Mouse (Mus musculus) liver, postnatal 0 days (tissue): ENCODE measurements around the gene Kctd17. TPM values are rescaled to one million over a fixed set of nuclear protein-coding genes. Genes with fewer than 3 reads are reported as not detected.

Source experiments
- ATAC-seq: fragments of 200-750 bp; cut with Nextera tagmentation; 2 replicates; pipeline ENCODE4 v1.8.0; 2017; ENCODE audit warnings: mild to moderate bottlenecking, moderate library complexity
- DNase-seq: peaks from one replicate; pipeline ENCODE4 v3.0.0-alpha.2; 2016
- H3K27ac ChIP-seq: fragments of 300-500 bp; sonication (generic); 2 replicates; pipeline ENCODE4 v1.5.1; 2014; ENCODE audit warnings: antibody characterized with exemption, moderate library complexity, mild to moderate bottlenecking, low read depth
- H3K27me3 ChIP-seq: fragments of 300-500 bp; sonication (generic); 2 replicates; pipeline ENCODE4 v1.6.1; 2014; ENCODE audit warnings: low read length, control low read depth, mixed read lengths; ENCODE audit not compliant: insufficient read depth
- H3K36me3 ChIP-seq: fragments of 300-500 bp; sonication (generic); replicated peaks from 2 replicates; pipeline ENCODE4 v1.6.1; 2014; ENCODE audit warnings: mild to moderate bottlenecking, control low read depth, low read length, moderate library complexity, mixed read lengths; ENCODE audit not compliant: insufficient read depth
- H3K4me1 ChIP-seq: fragments of 300-500 bp; sonication (generic); 2 replicates; pipeline ENCODE4 v1.6.1; 2014; ENCODE audit warnings: antibody characterized with exemption, mild to moderate bottlenecking, control low read depth; ENCODE audit not compliant: insufficient read depth
- H3K4me2 ChIP-seq: fragments of 300-500 bp; sonication (generic); 2 replicates; pipeline ENCODE4 v1.6.1; 2014; ENCODE audit warnings: low read depth, mild to moderate bottlenecking, low read length, moderate library complexity, mixed read lengths
- H3K4me3 ChIP-seq: fragments of 300-500 bp; sonication (generic); 2 replicates; pipeline ENCODE4 v1.5.1; 2014; ENCODE audit warnings: low read depth, low read length
- H3K9ac ChIP-seq: fragments of 300-500 bp; sonication (generic); replicated peaks from 2 replicates; pipeline ENCODE4 v1.6.1; 2014; ENCODE audit warnings: mild to moderate bottlenecking, moderate library complexity
- H3K9me3 ChIP-seq: fragments of 300-500 bp; sonication (generic); 2 replicates; pipeline ENCODE4 v1.6.1; 2016; ENCODE audit warnings: mild to moderate bottlenecking, control low read depth, low read length, mixed read lengths
- CTCF ChIP-seq: sonication (generic); IDR thresholded peaks from 2 replicates; pipeline ENCODE4 v1.5.1; 2016; ENCODE audit warnings: antibody characterized with exemption, low read depth
- EP300 ChIP-seq: IDR thresholded peaks from 2 replicates; pipeline ENCODE4 v1.6.1; 2016; ENCODE audit warnings: antibody characterized with exemption, low read depth, mild to moderate bottlenecking
- WGBS: fragments of 180-500 bp; shearing (Covaris S2); extraction: QIAGEN DNeasy Blood & Tissue Kit; methylation state at CpG from one replicate; pipeline ENCODE4 v1.1.7; 2014; ENCODE audit not compliant: insufficient replicate concordance; 5-methylcytosine and 5-hydroxymethylcytosine counted together
- polyA plus RNA-seq: library from polyadenylated mRNA; unstranded; fragments of >200 nt; fragmentation: Nextera tagmentation; extraction: Ambion mirVana; gene quantifications from 2 replicates; pipeline ENCODE4 v1.2.1, GENCODE M21; 2015

Gene Kctd17
- polyA plus RNA-seq, 1 experiment from 2014 or later: 6.0 TPM

DNA sequence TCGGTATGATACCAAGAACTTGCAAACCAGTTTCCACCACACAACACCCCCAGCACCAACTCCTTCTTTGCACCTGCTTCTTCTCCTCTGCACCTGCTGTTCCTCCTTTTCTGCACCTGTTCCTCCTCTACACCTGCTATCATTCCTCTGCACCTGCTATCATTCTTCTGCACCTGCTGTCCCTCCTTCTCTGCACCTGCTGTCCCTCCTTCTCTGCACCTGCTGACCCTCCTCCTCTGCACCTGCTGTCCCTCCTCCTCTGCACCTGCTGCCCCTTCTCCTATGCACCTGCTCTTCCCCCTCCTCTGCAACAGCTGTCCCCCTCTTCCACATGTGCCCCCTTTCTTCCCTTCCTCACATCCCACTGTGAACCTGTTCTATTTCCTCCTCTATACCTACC is 58.2 kb downstream of the Kctd17 start:
- DNase-seq (no peak), ATAC-seq (no peak)
- TF ChIP-seq CTCF (no peak), EP300 (no peak)
- Histone ChIP-seq H3K9me3 (no peaks in the 10 kb centered on the region), H3K4me2 (no peak overlapping the region), H3K27ac (no peak overlapping the region), H3K36me3 (no peaks in the 10 kb centered on the region), H3K4me1 (peaks cover 4% of the 10 kb centered on the region; the same call in 1 of the 2 replicates), H3K27me3 (no peaks in the 10 kb centered on the region), H3K9ac (no peak overlapping the region), H3K4me3 (no peak overlapping the region)
- WGBS: 88% methylated on average over 1 of the region's 1 CpGs

- ATAC-seq (no peak), DNase-seq (no peak)
- Histone ChIP-seq H3K36me3 (no peaks in the 10 kb centered on the region), H3K4me1 (no peaks in the 10 kb centered on the region), H3K9me3 (no peaks in the 10 kb centered on the region), H3K4me2 (no peak overlapping the region), H3K4me3 (no peak overlapping the region), H3K27ac (no peak overlapping the region), H3K27me3 (no peaks in the 10 kb centered on the region), H3K9ac (no peak overlapping the region)
- WGBS: 55% methylated on average over 4 of the region's 4 CpGs
- TF ChIP-seq CTCF (no peak), EP300 (no peak)
Measured at GRCm38 (mm10) chr15:78487066-78487465, 58.7 kb downstream of the Kctd17 start.

Other genes starting within 250 kb of the Kctd17 start
- 2.4 TPM in 1 of 2 replicates, not detected in the other for gene Pvalb, start 222.2 kb upstream of the Kctd17 start, polyA plus RNA-seq
- gene Ncf4, start 183.8 kb upstream of the Kctd17 start, polyA plus RNA-seq: 55.5 and 56.7 TPM in 2 replicates
- gene Csf2rb2, start 122.8 kb upstream of the Kctd17 start, polyA plus RNA-seq: 2.2 and 2.6 TPM in 2 replicates
- gene Csf2rb, start 102.8 kb upstream of the Kctd17 start, polyA plus RNA-seq: 8.9 and 9.6 TPM in 2 replicates
- gene Tex33, start 32.7 kb upstream of the Kctd17 start, polyA plus RNA-seq: not detected in 2 replicates
- 361 and 363 TPM in 2 replicates for gene Tst, start 22.7 kb upstream of the Kctd17 start, polyA plus RNA-seq
- gene Mpst, start 22.1 kb upstream of the Kctd17 start, polyA plus RNA-seq: 4.3 and 7.0 TPM in 2 replicates
- 73.4 and 80.3 TPM in 2 replicates for gene Tmprss6, start 40.1 kb downstream of the Kctd17 start, polyA plus RNA-seq
- gene Il2rb, start 66.7 kb downstream of the Kctd17 start, polyA plus RNA-seq: 2.0 and 2.1 TPM in 2 replicates
- 4.3 and 4.4 TPM in 2 replicates for gene C1qtnf6, start 102.9 kb downstream of the Kctd17 start, polyA plus RNA-seq
- gene Sstr3, start 116.1 kb downstream of the Kctd17 start, polyA plus RNA-seq: not detected in 2 replicates
- gene Rac2, start 144.2 kb downstream of the Kctd17 start, polyA plus RNA-seq: 120 and 127 TPM in 2 replicates
- gene Cyth4, start 168.5 kb downstream of the Kctd17 start, polyA plus RNA-seq: 11.5 and 13.3 TPM in 2 replicates